Mouse (Mus musculus) limb, embryonic 15.5 days (tissue): ENCODE measurements at regions not wholly inside any gene's neighbourhood (a gene's known extent, or its start where the extent isn't known, plus 50 kb on each side); places are given as distances from the start of the nearest gene placed in this dataset.

ENCODE experiments used
- ATAC-seq: fragments of 200-750 bp; cut with Nextera tagmentation; 2 replicates; pipeline ENCODE4 v1.8.0; 2017; ENCODE audit warnings: low read depth, moderate TSS enrichment; ENCODE audit not compliant: insufficient number of reproducible peaks, low FRiP score, low TSS enrichment
- H3K27ac ChIP-seq: fragments of 300-500 bp; sonication (generic); 2 replicates; pipeline ENCODE4 v1.5.1; 2015; ENCODE audit warnings: moderate library complexity, mild to moderate bottlenecking, inconsistent platforms
- H3K27me3 ChIP-seq: fragments of 300-500 bp; sonication (generic); 2 replicates; pipeline ENCODE4 v1.6.1; 2015; ENCODE audit warnings: inconsistent platforms
- H3K36me3 ChIP-seq: fragments of 300-500 bp; sonication (generic); 2 replicates; pipeline ENCODE4 v1.6.1; 2015; ENCODE audit warnings: inconsistent platforms
- H3K4me1 ChIP-seq: fragments of 300-500 bp; sonication (generic); 2 replicates; pipeline ENCODE4 v1.6.1; 2015; ENCODE audit warnings: inconsistent platforms
- H3K4me2 ChIP-seq: fragments of 300-500 bp; sonication (generic); 2 replicates; pipeline ENCODE4 v1.6.1; 2015; ENCODE audit warnings: mild to moderate bottlenecking, inconsistent platforms
- H3K4me3 ChIP-seq: fragments of 300-500 bp; sonication (generic); 2 replicates; pipeline ENCODE4 v1.5.1; 2015; ENCODE audit warnings: mild to moderate bottlenecking, inconsistent platforms
- H3K9ac ChIP-seq: fragments of 300-500 bp; sonication (generic); 2 replicates; pipeline ENCODE4 v1.6.1; 2015; ENCODE audit warnings: inconsistent platforms
- H3K9me3 ChIP-seq: fragments of 300-500 bp; sonication (generic); 2 replicates; pipeline ENCODE4 v1.6.1; 2016; ENCODE audit warnings: inconsistent platforms
- WGBS: fragments of 180-500 bp; shearing (Covaris S2); methylation state at CpG from one replicate; pipeline ENCODE4 v1.1.7; 2015; 5-methylcytosine and 5-hydroxymethylcytosine counted together

GRCm38 (mm10) chr14:28777791-28778190, 240.2 kb upstream of the Lrtm1 start:
- no peak for ATAC-seq
- no peak overlapping the region for H3K27ac ChIP-seq
- no peak overlapping the region for H3K9ac ChIP-seq
- H3K4me2 ChIP-seq, result no peak overlapping the region
- H3K9me3 ChIP-seq, result no peaks in the 10 kb centered on the region
- peaks cover 19% of the 10 kb centered on the region; the same call in 1 of the 2 replicates for H3K4me1 ChIP-seq
- H3K27me3 ChIP-seq, result no peaks in the 10 kb centered on the region
- 72% methylated on average over 8 of the region's 8 CpGs for WGBS
- no peak overlapping the region for H3K4me3 ChIP-seq
- H3K36me3 ChIP-seq, result no peaks in the 10 kb centered on the region

- peak; percentile 82 for ATAC-seq
- Histone ChIP-seq H3K36me3 (no peaks in the 10 kb centered on the region), H3K9me3 (no peaks in the 10 kb centered on the region), H3K4me1 (peaks cover 8% of the 10 kb centered on the region; the same call in 1 of the 2 replicates), H3K27me3 (no peaks in the 10 kb centered on the region), H3K4me2 (no peak overlapping the region), H3K4me3 (no peak overlapping the region), H3K9ac (no peak overlapping the region), H3K27ac (no peak overlapping the region)
- 75% methylated on average over 7 of the region's 7 CpGs for WGBS
Observed at GRCm38 (mm10) chr14:28781660-28782059, 236.3 kb upstream of the Lrtm1 start.

GRCm38 (mm10) chr14:28784106-28784633, 233.8 kb upstream of the Lrtm1 start:
- ATAC-seq, result no peak
- Histone ChIP-seq H3K27me3 (no peaks in the 10 kb centered on the region), H3K9ac (no peak overlapping the region), H3K4me2 (no peak overlapping the region), H3K36me3 (no peaks in the 10 kb centered on the region), H3K9me3 (no peaks in the 10 kb centered on the region), H3K27ac (no peak overlapping the region), H3K4me3 (no peak overlapping the region), H3K4me1 (no peaks in the 10 kb centered on the region)
- WGBS, result 66% methylated on average over 6 of the region's 6 CpGs

GRCm38 (mm10) chr14:28798290-28798689, 219.7 kb upstream of the Lrtm1 start:
- under 1% methylated on average over 4 of the region's 4 CpGs for WGBS
- peaks cover 7% of the 10 kb centered on the region; the same call in 1 of the 2 replicates for H3K4me1 ChIP-seq
- H3K36me3 ChIP-seq, result no peaks in the 10 kb centered on the region
- no peaks in the 10 kb centered on the region for H3K9me3 ChIP-seq
- H3K4me3 ChIP-seq, result no peak overlapping the region
- ATAC-seq, result no peak
- no peaks in the 10 kb centered on the region for H3K27me3 ChIP-seq
- no peak overlapping the region; the same call in 1 of the 2 replicates for H3K4me2 ChIP-seq
- no peak overlapping the region for H3K9ac ChIP-seq
- H3K27ac ChIP-seq, result no peak overlapping the region

GRCm38 (mm10) chr14:28801681-28802080, 216.3 kb upstream of the Lrtm1 start:
- H3K9me3 ChIP-seq, result no peaks in the 10 kb centered on the region
- H3K4me1 ChIP-seq, result peaks cover 9% of the 10 kb centered on the region; the same call in 1 of the 2 replicates
- H3K36me3 ChIP-seq, result no peaks in the 10 kb centered on the region
- H3K27ac ChIP-seq, result no peak overlapping the region
- H3K4me2 ChIP-seq, result no peak overlapping the region
- WGBS, result 39% methylated on average over 4 of the region's 4 CpGs
- no peak overlapping the region for H3K9ac ChIP-seq
- no peaks in the 10 kb centered on the region for H3K27me3 ChIP-seq
- no peak overlapping the region for H3K4me3 ChIP-seq
- ATAC-seq, result no peak

GRCm38 (mm10) chr14:28802126-28802525, 215.9 kb upstream of the Lrtm1 start:
- Histone ChIP-seq H3K4me2 (no peak overlapping the region), H3K9me3 (no peaks in the 10 kb centered on the region), H3K9ac (no peak overlapping the region), H3K27ac (no peak overlapping the region), H3K4me3 (no peak overlapping the region), H3K4me1 (peaks cover 9% of the 10 kb centered on the region; the same call in 1 of the 2 replicates), H3K27me3 (no peaks in the 10 kb centered on the region), H3K36me3 (no peaks in the 10 kb centered on the region)
- no peak for ATAC-seq
- WGBS, result 56% methylated on average over 5 of the region's 5 CpGs

GRCm38 (mm10) chr14:28808094-28808493, 209.9 kb upstream of the Lrtm1 start:
- WGBS, result 57% methylated on average over 4 of the region's 4 CpGs
- no peaks in the 10 kb centered on the region for H3K9me3 ChIP-seq
- ATAC-seq, result no peak
- no peak overlapping the region for H3K4me2 ChIP-seq
- no peak overlapping the region for H3K27ac ChIP-seq
- H3K9ac ChIP-seq, result no peak overlapping the region
- no peaks in the 10 kb centered on the region for H3K27me3 ChIP-seq
- no peak overlapping the region for H3K4me3 ChIP-seq
- H3K36me3 ChIP-seq, result no peaks in the 10 kb centered on the region
- 0 out of 2 replicates have a peak, but pooled peaks cover 2% of the 10 kb centered on the region for H3K4me1 ChIP-seq

GRCm38 (mm10) chr14:28809355-28809754, 208.7 kb upstream of the Lrtm1 start:
- WGBS, result 60% methylated on average over 5 of the region's 5 CpGs
- no peak overlapping the region for H3K4me2 ChIP-seq
- no peaks in the 10 kb centered on the region for H3K27me3 ChIP-seq
- peaks cover 5% of the 10 kb centered on the region; the same call in 1 of the 2 replicates for H3K4me1 ChIP-seq
- H3K9ac ChIP-seq, result no peak overlapping the region
- no peaks in the 10 kb centered on the region for H3K9me3 ChIP-seq
- no peak for ATAC-seq
- H3K36me3 ChIP-seq, result no peaks in the 10 kb centered on the region
- no peak overlapping the region for H3K4me3 ChIP-seq
- no peak overlapping the region for H3K27ac ChIP-seq

- Histone ChIP-seq H3K36me3 (no peaks in the 10 kb centered on the region), H3K4me2 (no peak overlapping the region), H3K27me3 (no peaks in the 10 kb centered on the region), H3K9me3 (no peaks in the 10 kb centered on the region), H3K4me3 (no peak overlapping the region), H3K27ac (no peak overlapping the region), H3K9ac (no peak overlapping the region), H3K4me1 (peaks cover 3% of the 10 kb centered on the region; the same call in 1 of the 2 replicates)
- 73% methylated on average over 5 of the region's 5 CpGs for WGBS
- no peak for ATAC-seq
Observed at GRCm38 (mm10) chr14:28820970-28821369, 197.0 kb upstream of the Lrtm1 start.

- Histone ChIP-seq H3K9me3 (no peaks in the 10 kb centered on the region), H3K27me3 (no peaks in the 10 kb centered on the region), H3K4me2 (no peak overlapping the region), H3K27ac (no peak overlapping the region), H3K36me3 (no peaks in the 10 kb centered on the region), H3K4me1 (0 out of 2 replicates have a peak, but pooled peaks cover 6% of the 10 kb centered on the region), H3K9ac (no peak overlapping the region), H3K4me3 (no peak overlapping the region)
- 26% methylated on average over 6 of the region's 6 CpGs for WGBS
- no peak for ATAC-seq
Observed at GRCm38 (mm10) chr14:28827186-28827585, 190.8 kb upstream of the Lrtm1 start.

- no peaks in the 10 kb centered on the region for H3K27me3 ChIP-seq
- H3K9me3 ChIP-seq, result no peaks in the 10 kb centered on the region
- no peak overlapping the region for H3K27ac ChIP-seq
- H3K4me2 ChIP-seq, result no peak overlapping the region
- H3K9ac ChIP-seq, result no peak overlapping the region
- no peak overlapping the region for H3K4me3 ChIP-seq
- ATAC-seq, result no peak
- no peaks in the 10 kb centered on the region for H3K4me1 ChIP-seq
- H3K36me3 ChIP-seq, result no peaks in the 10 kb centered on the region
Observed at GRCm38 (mm10) chr14:28837117-28837516, 180.9 kb upstream of the Lrtm1 start.

GRCm38 (mm10) chr14:28848831-28849590, 169.0 kb upstream of the Lrtm1 start:
- no peak for ATAC-seq
- WGBS, result 22% methylated on average over 2 of the region's 2 CpGs

More at GRCm38 (mm10) chr14:28848831-28849590, 169.0 kb upstream of the Lrtm1 start:
- Histone ChIP-seq H3K4me1 (no peaks in the 10 kb centered on the region), H3K27me3 (no peaks in the 10 kb centered on the region), H3K9ac (no peak overlapping the region), H3K9me3 (no peaks in the 10 kb centered on the region), H3K27ac (no peak overlapping the region), H3K4me3 (no peak overlapping the region), H3K36me3 (no peaks in the 10 kb centered on the region), H3K4me2 (no peak overlapping the region)
